Mouse (Mus musculus): ENCODE data around the gene Dus3l. TPM values are rescaled to one million over a fixed set of nuclear protein-coding genes. Genes with fewer than 3 reads are reported as not detected.

The Dus3l gene
- total and polyA plus RNA-seq, 3 experiments = 38.9 to 70.5 TPM; not detected in 1

DNA sequence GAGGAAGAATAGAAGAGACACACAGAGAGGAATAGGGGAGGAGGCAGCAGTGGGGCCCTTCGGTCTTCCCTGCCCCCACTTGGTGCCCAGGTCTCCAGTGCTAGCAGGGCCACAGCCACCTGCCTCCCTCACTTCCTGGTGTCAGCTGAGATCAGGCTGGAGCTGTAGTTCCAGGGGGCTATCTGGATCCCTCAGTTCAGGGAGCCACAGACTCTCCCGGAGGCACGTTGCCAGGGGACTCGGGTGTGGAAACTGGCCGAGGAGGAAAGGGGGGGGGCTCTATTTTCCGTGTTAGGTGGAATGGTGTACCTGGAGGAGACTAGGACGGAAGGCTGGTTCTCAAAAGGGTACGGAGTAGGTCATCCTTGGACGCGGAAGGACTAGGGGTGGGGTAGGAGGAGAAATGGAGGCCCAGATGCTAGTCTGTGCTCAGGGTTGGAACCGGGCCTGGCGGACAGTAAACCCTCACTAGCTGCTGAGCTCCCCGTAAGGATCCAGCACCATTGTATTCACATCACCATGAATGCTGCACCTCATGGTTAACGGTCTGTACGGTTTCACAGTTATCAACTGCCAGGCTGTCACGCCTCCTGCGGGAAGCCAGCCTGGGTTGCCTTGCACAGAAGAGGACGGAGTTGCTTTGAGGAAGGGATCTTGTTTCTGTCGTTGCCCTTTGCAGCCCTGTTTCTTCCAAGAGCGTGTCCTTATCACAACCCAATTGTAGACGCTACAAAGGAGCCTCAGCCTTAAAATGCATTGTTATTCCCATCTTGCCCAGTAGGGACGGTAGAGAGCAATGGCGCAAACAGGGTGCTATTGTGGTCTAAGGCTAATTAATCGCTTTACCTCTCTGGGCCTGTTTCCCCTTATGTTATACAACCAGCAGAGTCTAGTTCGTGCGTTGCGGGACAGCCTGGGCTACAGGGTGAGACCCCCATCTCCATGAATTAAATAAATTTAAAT, 1.5 kb upstream of the Dus3l start (continued):
- TF ChIP-seq HCFC1 (IDR thresholded peaks at IDR 0.05; ENCODE audit: low read depth, low read length) = peak; percentile 75
- TF ChIP-seq POLR2AphosphoS2 (IDR thresholded peaks at IDR 0.05; ENCODE audit: low read length) = no peak
- TF ChIP-seq CTCF (IDR thresholded peaks at IDR 0.05 in 2 of 3, conservative IDR thresholded peaks at IDR 0.05 in 1 of 3; ENCODE audit: control insufficient read depth in 1 of 3, insufficient read depth in 1 of 3, low read depth in 2 of 3, low read length in 3 of 3, poor library complexity in 1 of 3, severe bottlenecking in 1 of 3) = peak; percentile 68 to 100 (median 96)
- TF ChIP-seq MXI1 (IDR thresholded peaks at IDR 0.05; ENCODE audit: low read depth, low read length) = peak; percentile 77
- no peak for TF ChIP-seq GABPA (IDR thresholded peaks at IDR 0.05; ENCODE audit: low read depth, low read length)
- no peak for TF ChIP-seq ZMIZ1 (IDR thresholded peaks at IDR 0.05; ENCODE audit: low read depth, low read length)

DNA sequence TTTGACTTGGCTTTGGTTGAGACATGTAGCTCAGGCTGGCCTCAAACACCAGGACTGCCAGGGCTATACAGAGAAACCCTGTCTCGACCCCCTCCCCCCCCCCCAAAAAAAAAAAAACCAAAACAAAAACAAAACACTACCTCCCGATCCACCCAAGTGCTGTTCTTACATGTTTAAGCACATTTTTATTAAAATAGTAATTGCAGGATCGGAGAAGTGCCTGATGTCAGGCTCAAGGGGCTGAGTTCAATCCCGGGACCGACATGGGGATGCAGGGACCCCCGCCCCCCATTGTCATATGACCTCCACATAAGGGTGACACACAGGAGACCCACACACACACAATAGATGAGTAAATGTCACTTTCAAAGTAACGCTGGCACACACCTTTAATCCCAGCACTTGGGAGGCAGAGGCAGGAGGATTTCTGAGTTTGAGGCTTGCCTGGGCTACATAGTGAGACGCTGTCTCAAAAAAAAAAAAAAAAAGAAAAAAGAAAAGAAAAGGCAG, 761 bp upstream of the Dus3l start:
- peaks cover 0 to 9% of the 10 kb centered on the region in 2 experiments; a peak in 2 of 4 replicates for H3K36me3 ChIP-seq (ENCODE audit: control insufficient read depth in 1 of 2, insufficient read depth in 2 of 2, low read length in 2 of 2)
- H3K4me1 ChIP-seq (ENCODE audit: control insufficient read depth in 1 of 2, insufficient read depth in 2 of 2, low read length in 2 of 2) = peaks cover 0 to 28% of the 10 kb centered on the region in 2 experiments; a peak in 3 of 4 replicates
- no peak for DNase-seq (ENCODE audit: low read depth, low spot score)
- peaks cover 14% of the 10 kb centered on the region for H3K79me2 ChIP-seq (ENCODE audit: control insufficient read depth, insufficient read depth, low read length, poor library complexity)
- peak overlapping the region; percentile 72 to 84 for H3K4me3 ChIP-seq (ENCODE audit: control insufficient read depth in 1 of 2, insufficient read depth in 1 of 2, low read depth in 2 of 2, low read length in 2 of 2)
- no peaks in the 10 kb centered on the region for H3K9me3 ChIP-seq (replicated peaks; ENCODE audit: insufficient read depth, low read length)
- peak overlapping the region; percentile 87 for H3K27ac ChIP-seq (ENCODE audit: control insufficient read depth, low read depth, low read length)
- peak overlapping the region; percentile 63 for H3K9ac ChIP-seq (ENCODE audit: control insufficient read depth, low read depth, low read length, poor library complexity, severe bottlenecking)
- 0 out of 2 replicates have a peak, but pooled peaks have one; percentile 2 for TF ChIP-seq ZNF384 (IDR thresholded peaks at IDR 0.05; ENCODE audit: low read depth, low read length)
- 0 out of 4 replicates have a peak, but pooled peaks of 1 of the 2 experiments have one; percentile 3 for TF ChIP-seq POLR2A (IDR thresholded peaks at IDR 0.05; ENCODE audit: control insufficient read depth in 1 of 2, insufficient read depth in 1 of 2, low read depth in 1 of 2, low read length in 2 of 2, poor library complexity in 1 of 2)
- TF ChIP-seq POLR2AphosphoS2 (IDR thresholded peaks at IDR 0.05; ENCODE audit: low read length) = no peak
- TF ChIP-seq CHD1 (IDR thresholded peaks at IDR 0.05; ENCODE audit: low read depth, low read length) = 0 out of 2 replicates have a peak, but pooled peaks have one; percentile 1
- TF ChIP-seq MYB (IDR thresholded peaks at IDR 0.05; ENCODE audit: low read depth, low read length) = no peak
- TF ChIP-seq BHLHE40 (IDR thresholded peaks at IDR 0.05; ENCODE audit: borderline replicate concordance, low read depth, low read length) = no peak
- TF ChIP-seq CTCF (IDR thresholded peaks at IDR 0.05 in 2 of 3, conservative IDR thresholded peaks at IDR 0.05 in 1 of 3; ENCODE audit: control insufficient read depth in 1 of 3, insufficient read depth in 1 of 3, low read depth in 2 of 3, low read length in 3 of 3, poor library complexity in 1 of 3, severe bottlenecking in 1 of 3) = no peak
- no peaks in the 10 kb centered on the region for H3K27me3 ChIP-seq (ENCODE audit: control insufficient read depth in 1 of 2, insufficient read depth in 2 of 2, low read length in 2 of 2)

DNA sequence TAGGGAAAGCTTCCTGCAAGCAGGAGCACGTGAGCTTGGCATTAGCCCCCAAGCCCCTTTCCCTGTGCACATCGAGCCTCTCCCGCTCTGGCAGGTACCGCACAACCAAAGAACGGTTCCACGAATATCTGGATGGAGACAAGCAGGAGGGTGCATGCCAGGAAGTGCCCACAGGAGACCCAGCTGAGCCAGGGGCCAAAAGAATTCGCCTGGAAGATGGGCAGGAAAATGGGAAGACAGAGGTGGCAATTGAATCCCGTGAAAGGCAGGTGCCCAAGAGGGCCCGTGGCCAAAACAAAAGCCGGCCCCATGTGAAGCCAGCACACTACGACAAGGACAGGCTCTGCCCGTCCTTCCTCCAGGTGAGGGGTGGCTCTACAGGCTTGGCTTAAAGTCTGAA, 874 bp downstream of the Dus3l start:
- Histone ChIP-seq H3K4me3 (ENCODE audit: control insufficient read depth in 1 of 2, insufficient read depth in 1 of 2, low read depth in 2 of 2, low read length in 2 of 2) (peak overlapping the region; percentile 76 to 84), H3K4me1 (ENCODE audit: control insufficient read depth in 1 of 2, insufficient read depth in 2 of 2, low read length in 2 of 2) (peaks cover 0 to 28% of the 10 kb centered on the region in 2 experiments; a peak in 3 of 4 replicates), H3K27me3 (ENCODE audit: control insufficient read depth in 1 of 2, insufficient read depth in 2 of 2, low read length in 2 of 2) (no peaks in the 10 kb centered on the region), H3K36me3 (ENCODE audit: control insufficient read depth in 1 of 2, insufficient read depth in 2 of 2, low read length in 2 of 2) (peaks cover 0 to 9% of the 10 kb centered on the region in 2 experiments; a peak in 2 of 4 replicates), H3K79me2 (ENCODE audit: control insufficient read depth, insufficient read depth, low read length, poor library complexity) (peaks cover 14% of the 10 kb centered on the region), H3K9ac (ENCODE audit: control insufficient read depth, low read depth, low read length, poor library complexity, severe bottlenecking) (peak overlapping the region; percentile 95), H3K9me3 (replicated peaks; ENCODE audit: insufficient read depth, low read length) (no peaks in the 10 kb centered on the region), H3K27ac (ENCODE audit: control insufficient read depth, low read depth, low read length) (peak overlapping the region; percentile 90)
- TF ChIP-seq SMC3 (IDR thresholded peaks at IDR 0.05; ENCODE audit: low read depth, low read length) (no peak), MAFK (IDR thresholded peaks at IDR 0.05; ENCODE audit: borderline replicate concordance, low read depth, low read length) (no peak), ZNF384 (IDR thresholded peaks at IDR 0.05; ENCODE audit: low read depth, low read length) (no peak)
- no peak for DNase-seq (ENCODE audit: low read depth, low spot score)

All from MEL (cell line).